Mouse (Mus musculus) ES-E14 (cell line): ENCODE measurements around the gene Adgrf1. TPM values are rescaled to one million over a fixed set of nuclear protein-coding genes. Genes with fewer than 3 reads are reported as not detected.

Source experiments
- DNase-seq: peaks from one replicate; pipeline ENCODE4 v3.0.0-alpha.2; 2013; ENCODE audit warnings: low read depth, low spot score
- H3K27ac ChIP-seq: 2 replicates; pipeline ENCODE4 v1.5.1; 2012; ENCODE audit warnings: low read depth, mild to moderate bottlenecking, low read length, moderate library complexity, mixed read lengths; ENCODE audit not compliant: poor library complexity, insufficient read depth, severe bottlenecking
- H3K36me3 ChIP-seq: 2 replicates; pipeline ENCODE4 v1.6.1; 2012; ENCODE audit warnings: mild to moderate bottlenecking, low read length, moderate library complexity, mixed read lengths; ENCODE audit not compliant: control insufficient read depth, poor library complexity, insufficient read depth, severe bottlenecking
- H3K4me1 ChIP-seq, 2 experiments: fragments of 150-350 bp in 1 of 2; sonication (generic) in 1 of 2; 2 replicates each; pipeline ENCODE4 v1.6.1; 2012; ENCODE audit warnings: low read length in 2 of 2, mild to moderate bottlenecking in 1 of 2, mixed read lengths in 1 of 2; ENCODE audit not compliant: control insufficient read depth in 2 of 2, insufficient read depth in 2 of 2, poor library complexity in 1 of 2
- H3K4me3 ChIP-seq, 2 experiments: fragments of 150-350 bp in 1 of 2; sonication (generic) in 1 of 2; 2 replicates each; pipeline ENCODE4 v1.5.1; 2012; ENCODE audit warnings: low read length in 2 of 2, low read depth in 1 of 2, mild to moderate bottlenecking in 1 of 2, mixed read lengths in 1 of 2; ENCODE audit not compliant: insufficient read depth in 1 of 2, poor library complexity in 1 of 2, severe bottlenecking in 1 of 2
- H3K9ac ChIP-seq: 2 replicates; pipeline ENCODE4 v1.6.1; 2012; ENCODE audit warnings: low read depth, mild to moderate bottlenecking, low read length, mixed read lengths; ENCODE audit not compliant: poor library complexity, insufficient read depth, severe bottlenecking
- H3K9me3 ChIP-seq: fragments of 150-350 bp; sonication (generic); 2 replicates; pipeline ENCODE4 v1.6.1; 2012; ENCODE audit warnings: low read depth, mild to moderate bottlenecking, low read length; ENCODE audit not compliant: control insufficient read depth, insufficient read depth
- CHD2 ChIP-seq: IDR thresholded peaks from 2 replicates; pipeline ENCODE4 v1.6.1; 2014; ENCODE audit warnings: mild to moderate bottlenecking, low read depth, low read length, inconsistent platforms
- HCFC1 ChIP-seq: IDR thresholded peaks from 2 replicates; pipeline ENCODE4 v1.6.1; 2012; ENCODE audit warnings: low read length, inconsistent platforms, borderline replicate concordance; ENCODE audit not compliant: insufficient read depth
- MAFK ChIP-seq: IDR thresholded peaks from 2 replicates; pipeline ENCODE4 v1.6.1; 2014; ENCODE audit warnings: mild to moderate bottlenecking, low read depth, low read length, inconsistent platforms; ENCODE audit not compliant: insufficient read depth
- ZC3H11A ChIP-seq: IDR thresholded peaks from 2 replicates; pipeline ENCODE4 v1.6.1; 2012; ENCODE audit warnings: low read depth, mild to moderate bottlenecking, inconsistent platforms, low read length, borderline replicate concordance
- ZNF384 ChIP-seq: IDR thresholded peaks from 2 replicates; pipeline ENCODE4 v1.6.1; 2012; ENCODE audit warnings: low read depth, low read length, inconsistent platforms
- in situ Hi-C, 2 experiments: fragments of 600-800 bp; cut with MboI; formaldehyde crosslinking; loops; one replicate each; pipeline ENCODE4 v1.15.1; 2025; ENCODE audit warnings: low sequenced_read_pairs in 2 of 2, inconsistent platforms in 1 of 2; ENCODE audit not compliant: unreplicated experiment in 2 of 2
- total RNA-seq: library from RNA; depleted of rRNA; stranded (reverse); fragments of 300-350 nt; gene quantifications from 2 replicates; pipeline ENCODE4 v1.2.3, GENCODE M21; 2012

Gene Adgrf1
- total RNA-seq, 1 experiment: not detected

- Histone ChIP-seq H3K4me3 (no peak overlapping the region), H3K9me3 (no peaks in the 10 kb centered on the region), H3K9ac (no peak overlapping the region), H3K4me1 (no peaks in the 10 kb centered on the region), H3K36me3 (no peaks in the 10 kb centered on the region), H3K27ac (no peak overlapping the region)
- in situ Hi-C loops: no loop called here
- TF ChIP-seq HCFC1 (no peak), ZC3H11A (no peak), CHD2 (no peak), ZNF384 (no peak), MAFK (no peak)
- DNase-seq: no peak
Measured at GRCm38 (mm10) chr17:43282828-43283227, 12.7 kb downstream of the Adgrf1 start.

GRCm38 (mm10) chr17:43299515-43299914 is 29.4 kb downstream of the Adgrf1 start:
- Histone ChIP-seq H3K4me3 (no peak overlapping the region), H3K27ac (no peak overlapping the region), H3K4me1 (no peaks in the 10 kb centered on the region), H3K9ac (no peak overlapping the region), H3K36me3 (no peaks in the 10 kb centered on the region), H3K9me3 (no peaks in the 10 kb centered on the region)
- no peak for TF ChIP-seq CHD2
- TF ChIP-seq ZC3H11A: no peak
- no peak for TF ChIP-seq ZNF384
- TF ChIP-seq HCFC1: no peak
- TF ChIP-seq MAFK: no peak
- no peak for DNase-seq
- in situ Hi-C loops: no loop called here

- H3K4me3 ChIP-seq: no peak overlapping the region
- no peak overlapping the region for H3K27ac ChIP-seq
- TF ChIP-seq MAFK: no peak
- no peak for TF ChIP-seq HCFC1
- no peak for TF ChIP-seq CHD2
- no peak for TF ChIP-seq ZC3H11A
- no peak for TF ChIP-seq ZNF384
- no peaks in the 10 kb centered on the region for H3K9me3 ChIP-seq
- H3K9ac ChIP-seq: no peak overlapping the region
- no peak for DNase-seq
- H3K4me1 ChIP-seq: 0 out of 4 replicates have a peak, but pooled peaks cover 0 to 3% of the 10 kb centered on the region in 2 experiments
- no peaks in the 10 kb centered on the region for H3K36me3 ChIP-seq
- in situ Hi-C loops: loop anchor here in 1 of 2 experiments (5.0 kb wide), 1 partner anchor 141 kb away; no protein-coding TSS in a partner anchor
Measured at GRCm38 (mm10) chr17:43325986-43326671, 56.0 kb downstream of the Adgrf1 start.

GRCm38 (mm10) chr17:43326726-43327700 is 56.9 kb downstream of the Adgrf1 start:
- H3K4me3 ChIP-seq: no peak overlapping the region
- no peak overlapping the region for H3K9ac ChIP-seq
- H3K9me3 ChIP-seq: no peaks in the 10 kb centered on the region
- H3K27ac ChIP-seq: no peak overlapping the region
- in situ Hi-C loops: loop anchor here in 1 of 2 experiments (5.0 kb wide), 1 partner anchor 140 kb away; no protein-coding TSS in a partner anchor
- DNase-seq: peak; percentile 57
- 0 out of 4 replicates have a peak, but pooled peaks cover 0 to 3% of the 10 kb centered on the region in 2 experiments for H3K4me1 ChIP-seq
- no peaks in the 10 kb centered on the region for H3K36me3 ChIP-seq
- no peak for TF ChIP-seq MAFK
- peak; percentile 74 for TF ChIP-seq ZC3H11A
- TF ChIP-seq ZNF384: no peak
- no peak for TF ChIP-seq HCFC1
- TF ChIP-seq CHD2: no peak
